Mouse (Mus musculus) stomach, embryonic 14.5 days (tissue): ENCODE results near the gene BC051142. TPM values are rescaled to one million over a fixed set of nuclear protein-coding genes. Genes with fewer than 3 reads are reported as not detected.

Experiments used
- ATAC-seq: fragments of 200-750 bp; cut with Nextera tagmentation; 2 replicates; pipeline ENCODE4 v1.8.0; 2017; ENCODE audit warnings: low read depth, moderate TSS enrichment; ENCODE audit not compliant: insufficient number of reproducible peaks, insufficient read depth, low FRiP score
- H3K27ac ChIP-seq: fragments of 300-500 bp; sonication (generic); 2 replicates; pipeline ENCODE4 v1.5.1; 2014; ENCODE audit warnings: mild to moderate bottlenecking, low read length, moderate library complexity, mixed read lengths
- H3K27me3 ChIP-seq: fragments of 300-500 bp; sonication (generic); 2 replicates; pipeline ENCODE4 v1.6.1; 2014; ENCODE audit warnings: low read length, control low read depth, mixed read lengths; ENCODE audit not compliant: control insufficient read depth, insufficient read depth
- H3K36me3 ChIP-seq: fragments of 300-500 bp; sonication (generic); 2 replicates; pipeline ENCODE4 v1.6.1; 2014; ENCODE audit warnings: mild to moderate bottlenecking, control low read depth, low read length, moderate library complexity, mixed read lengths; ENCODE audit not compliant: control insufficient read depth, insufficient read depth
- H3K4me1 ChIP-seq: fragments of 300-500 bp; sonication (generic); 2 replicates; pipeline ENCODE4 v1.6.1; 2014; ENCODE audit warnings: low read length, control low read depth, mixed read lengths; ENCODE audit not compliant: control insufficient read depth, insufficient read depth
- H3K4me2 ChIP-seq: fragments of 300-500 bp; sonication (generic); replicated peaks from 2 replicates; pipeline ENCODE4 v1.6.1; 2014; ENCODE audit warnings: low read depth, low read length, control low read depth
- H3K4me3 ChIP-seq: fragments of 300-500 bp; sonication (generic); 2 replicates; pipeline ENCODE4 v1.5.1; 2014; ENCODE audit warnings: low read depth, low read length, control low read depth
- H3K9ac ChIP-seq: fragments of 300-500 bp; sonication (generic); replicated peaks from 2 replicates; pipeline ENCODE4 v1.6.1; 2014; ENCODE audit warnings: low read depth, mild to moderate bottlenecking, control low read depth, low read length, moderate library complexity, mixed read lengths
- H3K9me3 ChIP-seq: fragments of 300-500 bp; sonication (generic); 2 replicates; pipeline ENCODE4 v1.6.1; 2016; ENCODE audit warnings: low read depth, low read length, control low read depth; ENCODE audit not compliant: control insufficient read depth
- WGBS: fragments of 180-500 bp; shearing (Covaris S2); extraction: QIAGEN DNeasy Blood & Tissue Kit; methylation state at CpG from one replicate; pipeline ENCODE4 v1.1.7; 2014; 5-methylcytosine and 5-hydroxymethylcytosine counted together
- polyA plus RNA-seq: library from polyadenylated mRNA; unstranded; fragments of >200 nt; fragmentation: Nextera tagmentation; extraction: Ambion mirVana; gene quantifications from 2 replicates; pipeline ENCODE4 v1.2.1, GENCODE M21; 2014

BC051142 gene
- 0.85 and 1.2 TPM in 2 replicates for polyA plus RNA-seq

GRCm38 (mm10) chr17:34398711-34399393 is at the start of gene BC051142:
TSS of gene BC051142 (plus strand) at chr17:34398820.
- peak within 1 kb of the TSS; percentile 45 for H3K9ac ChIP-seq
- H3K27me3 ChIP-seq = no peaks in the 10 kb centered on the region
- H3K36me3 ChIP-seq = no peaks in the 10 kb centered on the region
- no peaks in the 10 kb centered on the region for H3K4me1 ChIP-seq
- WGBS = 6% methylated on average over 34 of the region's 34 CpGs
- peak within 1 kb of the TSS; percentile 78 for H3K27ac ChIP-seq
- H3K4me3 ChIP-seq = peak within 1 kb of the TSS; percentile 50
- H3K4me2 ChIP-seq = peak within 1 kb of the TSS; percentile 69
- no peaks in the 10 kb centered on the region for H3K9me3 ChIP-seq
- ATAC-seq = peak; percentile 95

- no peak overlapping the region for H3K4me3 ChIP-seq
- H3K9me3 ChIP-seq = no peaks in the 10 kb centered on the region
- H3K36me3 ChIP-seq = no peaks in the 10 kb centered on the region
- H3K4me1 ChIP-seq = no peaks in the 10 kb centered on the region
- 3% methylated on average over 4 of the region's 4 CpGs for WGBS
- no peak overlapping the region for H3K9ac ChIP-seq
- no peak for ATAC-seq
- H3K27me3 ChIP-seq = no peaks in the 10 kb centered on the region
- no peak overlapping the region for H3K4me2 ChIP-seq
- H3K27ac ChIP-seq = no peak overlapping the region
These were observed 49.2 kb upstream of the BC051142 start for GRCm38 (mm10) chr17:34349429-34349828.

- Histone ChIP-seq H3K27ac (no peak within 1 kb of the TSS), H3K9me3 (no peaks in the 10 kb centered on the region), H3K4me3 (no peak within 1 kb of the TSS), H3K4me2 (no peak within 1 kb of the TSS), H3K9ac (no peak within 1 kb of the TSS), H3K4me1 (no peaks in the 10 kb centered on the region), H3K27me3 (no peaks in the 10 kb centered on the region), H3K36me3 (no peaks in the 10 kb centered on the region)
- 83% methylated on average over 5 of the region's 5 CpGs for WGBS
- ATAC-seq = no peak
These were observed 44.1 kb upstream of the BC051142 start, which contains the start of gene Btnl2 for GRCm38 (mm10) chr17:34354539-34354938. TSS of gene Btnl2 (plus strand) at chr17:34354822.

GRCm38 (mm10) chr17:34354940-34355339 is 43.7 kb upstream of the BC051142 start:
- no peak for ATAC-seq
- Histone ChIP-seq H3K27me3 (no peaks in the 10 kb centered on the region), H3K9me3 (no peaks in the 10 kb centered on the region), H3K4me3 (no peak overlapping the region), H3K4me2 (no peak overlapping the region), H3K36me3 (no peaks in the 10 kb centered on the region), H3K9ac (no peak overlapping the region), H3K4me1 (no peaks in the 10 kb centered on the region), H3K27ac (no peak overlapping the region)
- WGBS = 97% methylated on average over 1 of the region's 1 CpGs

GRCm38 (mm10) chr17:34362954-34363546 is 35.6 kb upstream of the BC051142 start:
- H3K27me3 ChIP-seq = no peaks in the 10 kb centered on the region
- H3K9ac ChIP-seq = no peak overlapping the region
- no peak overlapping the region for H3K27ac ChIP-seq
- no peaks in the 10 kb centered on the region for H3K36me3 ChIP-seq
- H3K4me1 ChIP-seq = no peaks in the 10 kb centered on the region
- no peaks in the 10 kb centered on the region for H3K9me3 ChIP-seq
- no peak for ATAC-seq
- no peak overlapping the region for H3K4me3 ChIP-seq
- 82% methylated on average over 15 of the region's 15 CpGs for WGBS
- no peak overlapping the region for H3K4me2 ChIP-seq

- H3K9ac ChIP-seq = no peak overlapping the region
- H3K27me3 ChIP-seq = no peaks in the 10 kb centered on the region
- H3K9me3 ChIP-seq = no peaks in the 10 kb centered on the region
- no peak overlapping the region for H3K4me3 ChIP-seq
- 92% methylated on average over 3 of the region's 3 CpGs for WGBS
- H3K4me1 ChIP-seq = no peaks in the 10 kb centered on the region
- no peak for ATAC-seq
- no peaks in the 10 kb centered on the region for H3K36me3 ChIP-seq
- H3K4me2 ChIP-seq = no peak overlapping the region
- no peak overlapping the region for H3K27ac ChIP-seq
These were observed 34.8 kb upstream of the BC051142 start for GRCm38 (mm10) chr17:34363676-34364310.

GRCm38 (mm10) chr17:34365031-34365430 is 33.6 kb upstream of the BC051142 start:
- ATAC-seq = no peak
- Histone ChIP-seq H3K36me3 (no peaks in the 10 kb centered on the region), H3K9ac (no peak overlapping the region), H3K9me3 (no peaks in the 10 kb centered on the region), H3K4me3 (no peak overlapping the region), H3K4me2 (no peak overlapping the region), H3K27me3 (no peaks in the 10 kb centered on the region), H3K27ac (no peak overlapping the region), H3K4me1 (no peaks in the 10 kb centered on the region)
- WGBS = 74% methylated on average over 10 of the region's 10 CpGs

GRCm38 (mm10) chr17:34370563-34370962 is 28.1 kb upstream of the BC051142 start:
- Histone ChIP-seq H3K9ac (no peak overlapping the region), H3K4me1 (no peaks in the 10 kb centered on the region), H3K4me3 (no peak overlapping the region), H3K9me3 (no peaks in the 10 kb centered on the region), H3K27ac (no peak overlapping the region), H3K4me2 (no peak overlapping the region), H3K36me3 (no peaks in the 10 kb centered on the region), H3K27me3 (no peaks in the 10 kb centered on the region)
- 56% methylated on average over 4 of the region's 4 CpGs for WGBS
- no peak for ATAC-seq
